Mouse (Mus musculus) forebrain, embryonic 14.5 days (tissue): ENCODE measurements around the gene Slc17a6. TPM values are rescaled to one million over a fixed set of nuclear protein-coding genes. Genes with fewer than 3 reads are reported as not detected.

Source experiments
- ATAC-seq: fragments of 200-750 bp; cut with Nextera tagmentation; 2 replicates; pipeline ENCODE4 v1.8.0; 2017; ENCODE audit warnings: mild to moderate bottlenecking, moderate library complexity
- DNase-seq: peaks from one replicate; pipeline ENCODE4 v3.0.0-alpha.2; 2015; ENCODE audit warnings: low spot score
- H3K27ac ChIP-seq: fragments of 300-500 bp; sonication (generic); 2 replicates; pipeline ENCODE4 v1.5.1; 2014; ENCODE audit warnings: low read depth, mild to moderate bottlenecking, control low read depth, low read length, moderate library complexity
- H3K27me3 ChIP-seq: fragments of 300-500 bp; sonication (generic); replicated peaks from 2 replicates; pipeline ENCODE4 v1.6.1; 2014; ENCODE audit warnings: low read length, control low read depth, mixed read lengths; ENCODE audit not compliant: control insufficient read depth, insufficient read depth
- H3K36me3 ChIP-seq: fragments of 300-500 bp; sonication (generic); 2 replicates; pipeline ENCODE4 v1.6.1; 2014; ENCODE audit warnings: low read length, control low read depth; ENCODE audit not compliant: control insufficient read depth, insufficient read depth
- H3K4me1 ChIP-seq: fragments of 300-500 bp; sonication (generic); 2 replicates; pipeline ENCODE4 v1.6.1; 2014; ENCODE audit warnings: antibody characterized with exemption, low read length, control low read depth; ENCODE audit not compliant: control insufficient read depth, insufficient read depth
- H3K4me2 ChIP-seq: fragments of 300-500 bp; sonication (generic); 2 replicates; pipeline ENCODE4 v1.6.1; 2014; ENCODE audit warnings: mild to moderate bottlenecking, control low read depth, low read length
- H3K4me3 ChIP-seq: fragments of 300-500 bp; sonication (generic); 2 replicates; pipeline ENCODE4 v1.5.1; 2014; ENCODE audit warnings: low read depth, low read length, control low read depth
- H3K9ac ChIP-seq: fragments of 300-500 bp; sonication (generic); 2 replicates; pipeline ENCODE4 v1.6.1; 2014; ENCODE audit warnings: mild to moderate bottlenecking, low read length, control low read depth, moderate library complexity
- H3K9me3 ChIP-seq: fragments of 300-500 bp; sonication (generic); replicated peaks from 2 replicates; pipeline ENCODE4 v1.6.1; 2016; ENCODE audit warnings: low read length, control low read depth, mixed read lengths; ENCODE audit not compliant: control insufficient read depth
- WGBS: fragments of 180-500 bp; shearing (Covaris S2); extraction: QIAGEN DNeasy Blood & Tissue Kit; methylation state at CpG from one replicate; pipeline ENCODE4 v1.1.7; 2014; 5-methylcytosine and 5-hydroxymethylcytosine counted together
- polyA plus RNA-seq: library from polyadenylated mRNA; unstranded; fragments of >200 nt; fragmentation: Nextera tagmentation; extraction: Ambion mirVana; gene quantifications from 2 replicates; pipeline ENCODE4 v1.2.1, GENCODE M21; 2014

Slc17a6 gene
- polyA plus RNA-seq = 49.0 and 57.0 TPM in 2 replicates

DNA sequence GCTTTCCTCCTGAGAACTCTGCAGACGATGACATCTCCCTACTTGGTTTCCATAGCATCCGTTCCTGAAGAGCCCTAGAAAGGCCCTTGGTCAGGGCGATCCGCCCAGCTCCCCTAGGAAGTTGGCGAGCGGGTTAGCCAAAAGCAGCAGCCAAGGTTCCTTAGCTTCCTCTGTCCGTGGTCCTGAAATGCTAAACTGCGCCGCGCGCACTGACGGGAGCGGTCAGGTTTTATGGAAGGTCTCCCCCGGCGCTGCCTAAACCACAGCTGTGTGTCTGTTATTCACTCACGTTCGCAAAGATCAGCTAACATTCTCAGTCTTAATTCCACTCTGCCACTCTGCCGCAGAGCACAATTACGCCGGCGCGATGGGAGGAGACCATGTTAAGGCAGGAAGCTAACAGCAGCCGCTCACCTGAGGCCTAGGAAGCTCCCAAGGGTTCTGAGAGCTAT, at the start of gene Slc17a6:
TSS of gene Slc17a6 (plus strand) at position 313 of the 452 bp plus-strand sequence.
- H3K9me3 ChIP-seq = no peaks in the 10 kb centered on the region
- H3K4me2 ChIP-seq = peak within 1 kb of the TSS; percentile 51
- peak; percentile 77 for DNase-seq
- H3K27ac ChIP-seq = peak within 1 kb of the TSS; percentile 93
- peak; percentile 46 for ATAC-seq
- WGBS = under 1% methylated on average over 23 of the region's 23 CpGs
- H3K27me3 ChIP-seq = peaks cover 32% of the 10 kb centered on the region
- peak within 1 kb of the TSS; percentile 75 for H3K9ac ChIP-seq
- H3K4me3 ChIP-seq = peak within 1 kb of the TSS; percentile 33
- no peaks in the 10 kb centered on the region for H3K4me1 ChIP-seq
- H3K36me3 ChIP-seq = no peaks in the 10 kb centered on the region

DNA sequence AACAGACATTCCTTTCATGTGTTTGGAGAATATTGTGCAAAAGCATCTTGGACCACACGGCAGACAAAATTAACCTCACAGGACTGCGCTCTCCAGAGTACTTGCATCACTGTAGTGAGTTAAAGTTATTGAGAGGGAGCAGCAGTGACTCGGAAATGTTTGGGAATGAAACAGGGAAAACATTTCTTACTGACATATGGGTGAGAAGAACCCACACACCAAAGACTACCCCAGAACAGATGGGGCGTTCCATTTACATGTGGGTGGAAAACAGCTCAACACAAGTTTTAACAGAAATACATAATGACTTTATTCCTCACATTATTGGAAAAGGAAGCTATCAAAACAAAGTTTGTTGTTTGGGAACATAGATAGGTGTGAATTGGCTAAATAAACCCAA, 21.8 kb upstream of the Slc17a6 start:
- H3K27me3 ChIP-seq = no peaks in the 10 kb centered on the region
- H3K9ac ChIP-seq = no peak overlapping the region
- ATAC-seq (0 out of 2 replicates have a peak, but pooled peaks have one; percentile 10), DNase-seq (peak; percentile 26)
- H3K27ac ChIP-seq = no peak overlapping the region
- H3K9me3 ChIP-seq = no peaks in the 10 kb centered on the region
- no peaks in the 10 kb centered on the region for H3K36me3 ChIP-seq
- no peak overlapping the region for H3K4me2 ChIP-seq
- WGBS = 81% methylated on average over 4 of the region's 4 CpGs
- no peaks in the 10 kb centered on the region for H3K4me1 ChIP-seq
- no peak overlapping the region for H3K4me3 ChIP-seq

DNA sequence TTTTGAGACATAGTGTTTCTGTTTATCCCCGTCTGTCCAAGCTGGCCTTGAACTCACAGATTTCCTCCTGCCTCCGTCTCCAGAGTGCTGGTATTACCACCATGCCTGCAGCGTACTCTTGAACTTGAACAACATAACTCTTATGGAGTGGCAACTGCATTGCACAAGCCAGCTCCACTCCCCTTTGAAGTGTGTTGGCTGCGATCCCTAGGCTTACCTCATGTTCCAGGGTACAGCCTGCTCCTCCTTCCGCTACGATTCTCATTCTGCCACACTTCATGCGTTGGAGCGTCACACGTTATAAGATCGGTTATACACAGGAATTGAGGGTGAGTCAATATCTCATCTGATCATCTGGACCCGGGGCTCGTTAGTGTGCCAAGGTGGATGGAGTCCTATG, 18.1 kb upstream of the Slc17a6 start:
- H3K4me3 ChIP-seq = no peak overlapping the region
- H3K27ac ChIP-seq = no peak overlapping the region
- ATAC-seq (no peak; the same call in 1 of the 2 replicates), DNase-seq (peak; percentile 51)
- H3K4me1 ChIP-seq = no peaks in the 10 kb centered on the region
- H3K27me3 ChIP-seq = no peaks in the 10 kb centered on the region
- WGBS = 72% methylated on average over 12 of the region's 12 CpGs
- H3K36me3 ChIP-seq = no peaks in the 10 kb centered on the region
- H3K9ac ChIP-seq = no peak overlapping the region
- H3K4me2 ChIP-seq = no peak overlapping the region
- no peaks in the 10 kb centered on the region for H3K9me3 ChIP-seq

DNA sequence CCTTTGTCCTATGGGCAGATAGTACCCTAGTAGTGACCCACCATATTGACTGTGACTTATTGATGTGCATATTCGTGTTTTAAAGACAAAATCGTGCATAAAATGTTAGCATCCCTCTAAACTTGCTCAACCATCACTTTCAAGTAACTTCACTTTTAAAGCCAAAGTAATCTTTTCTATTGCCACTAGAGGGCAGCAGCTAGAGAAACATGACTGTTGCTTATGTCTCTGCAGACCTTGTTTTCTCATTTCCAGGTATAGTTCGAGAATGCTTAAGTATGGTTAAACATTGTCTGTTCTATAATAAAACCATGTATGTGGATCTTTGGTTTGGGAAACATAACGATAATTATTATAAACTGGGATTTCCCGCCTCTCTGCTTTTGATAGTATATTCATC, 7.4 kb upstream of the Slc17a6 start:
- Histone ChIP-seq H3K4me1 (no peaks in the 10 kb centered on the region), H3K9ac (no peak overlapping the region), H3K4me3 (no peak overlapping the region), H3K4me2 (no peak overlapping the region), H3K27me3 (no peaks in the 10 kb centered on the region), H3K9me3 (no peaks in the 10 kb centered on the region), H3K36me3 (no peaks in the 10 kb centered on the region), H3K27ac (no peak overlapping the region)
- peak; percentile 72 for DNase-seq
- ATAC-seq = no peak
- 39% methylated on average over 5 of the region's 5 CpGs for WGBS

DNA sequence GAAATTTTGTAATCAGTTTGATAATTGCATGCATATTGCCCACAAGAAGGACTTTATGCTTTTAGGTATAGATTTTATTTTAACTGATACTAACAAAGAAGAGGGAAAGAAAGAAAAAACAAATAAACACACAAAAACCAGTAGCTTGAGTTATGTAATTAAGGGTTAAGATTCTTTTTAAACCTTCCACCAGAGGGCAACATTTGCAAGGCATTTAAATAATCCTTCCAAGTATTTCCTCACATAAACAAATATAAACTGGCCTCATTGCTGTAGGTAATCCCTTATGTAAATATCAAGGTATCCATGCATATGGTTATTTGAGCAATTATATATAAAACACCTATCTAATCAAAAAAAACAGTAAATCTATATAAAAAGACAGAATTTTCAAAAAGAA, 3.9 kb upstream of the Slc17a6 start:
- peak; percentile 91 for DNase-seq

DNA sequence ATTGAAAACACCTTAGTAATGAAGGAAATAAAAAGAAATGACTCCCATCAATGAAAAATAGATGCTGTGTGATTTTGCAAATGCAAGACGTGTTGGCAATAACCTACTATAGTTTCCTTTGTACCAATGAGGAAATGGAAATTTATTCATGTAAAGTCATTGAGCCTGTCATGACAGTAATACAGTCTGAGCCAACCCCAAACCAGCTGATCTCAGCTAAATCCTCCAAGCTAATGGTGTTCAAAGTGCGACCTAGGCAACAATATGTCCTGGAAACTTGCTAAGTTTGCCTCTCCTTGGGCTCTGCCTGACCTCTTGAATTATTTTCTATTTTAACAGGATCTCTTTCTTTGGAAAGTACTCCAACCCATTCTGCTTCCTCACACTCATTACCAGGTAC, 3.4 kb upstream of the Slc17a6 start:
- Histone ChIP-seq H3K27ac (no peak overlapping the region), H3K4me3 (no peak overlapping the region), H3K27me3 (peaks cover 13% of the 10 kb centered on the region; the same call in 1 of the 2 replicates), H3K9me3 (no peaks in the 10 kb centered on the region), H3K4me2 (no peak overlapping the region), H3K9ac (no peak overlapping the region), H3K4me1 (no peaks in the 10 kb centered on the region), H3K36me3 (no peaks in the 10 kb centered on the region)
- WGBS = 23% methylated on average over 2 of the region's 2 CpGs
- peak; percentile 65 for DNase-seq
- ATAC-seq = peak; percentile 33; the same call in 1 of the 2 replicates

More for the DNA sequence above, 3.9 kb upstream of the Slc17a6 start:
- Histone ChIP-seq H3K4me1 (no peaks in the 10 kb centered on the region), H3K27me3 (peaks cover 13% of the 10 kb centered on the region; the same call in 1 of the 2 replicates), H3K27ac (peak overlapping the region; percentile 63; the same call in 1 of the 2 replicates), H3K36me3 (no peaks in the 10 kb centered on the region), H3K9ac (no peak overlapping the region), H3K4me2 (no peak overlapping the region), H3K9me3 (no peaks in the 10 kb centered on the region), H3K4me3 (no peak overlapping the region)
- ATAC-seq = 0 out of 2 replicates have a peak, but pooled peaks have one; percentile 11

DNA sequence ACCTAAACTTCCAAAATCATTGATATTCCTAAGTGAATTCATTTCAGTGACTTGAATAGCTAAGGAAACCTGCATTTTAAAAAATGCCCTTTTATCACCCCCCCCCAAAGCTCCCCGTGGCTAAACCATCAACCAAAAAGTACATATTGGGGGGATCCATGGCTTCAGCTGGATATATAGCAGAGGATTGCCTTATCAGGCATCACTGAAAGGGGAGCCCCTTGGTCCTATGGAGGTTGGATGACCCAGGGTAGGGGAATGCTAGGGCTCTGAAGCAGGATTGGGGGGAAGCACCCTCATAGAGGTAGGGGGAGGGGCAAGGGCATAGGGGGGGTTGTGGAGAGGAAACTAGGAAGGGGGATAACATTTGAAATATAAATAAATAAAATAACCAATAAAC, 1.8 kb upstream of the Slc17a6 start:
- Histone ChIP-seq H3K36me3 (no peaks in the 10 kb centered on the region), H3K27me3 (peaks cover 27% of the 10 kb centered on the region), H3K4me2 (no peak overlapping the region), H3K9ac (no peak overlapping the region), H3K4me1 (no peaks in the 10 kb centered on the region), H3K27ac (no peak overlapping the region), H3K4me3 (no peak overlapping the region), H3K9me3 (no peaks in the 10 kb centered on the region)
- ATAC-seq = no peak
- no peak for DNase-seq
- 30% methylated on average over 1 of the region's 1 CpGs for WGBS

DNA sequence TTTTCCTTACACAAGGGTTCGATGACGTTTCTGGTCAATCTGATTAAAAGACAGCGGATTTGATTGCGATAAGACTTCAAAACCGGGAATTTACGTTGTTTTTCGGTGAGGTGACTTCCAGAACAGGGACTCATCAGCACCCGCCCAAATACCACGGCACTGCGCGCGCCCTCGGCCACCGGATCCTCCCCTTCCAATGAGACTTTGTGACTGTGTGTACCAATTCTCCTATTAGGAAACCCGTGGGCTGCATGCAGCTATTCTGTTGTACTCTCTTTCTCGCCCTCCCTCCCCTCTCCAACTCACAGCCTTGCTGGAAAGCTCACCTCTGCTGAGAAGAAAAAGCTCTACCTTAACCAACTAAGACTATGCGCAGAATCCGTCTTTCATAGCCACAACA, 390 bp downstream of the Slc17a6 start:
- WGBS = under 1% methylated on average over 18 of the region's 18 CpGs
- DNase-seq = peak; percentile 62
- peaks cover 34% of the 10 kb centered on the region for H3K27me3 ChIP-seq
- no peaks in the 10 kb centered on the region for H3K4me1 ChIP-seq
- peak overlapping the region; percentile 51 for H3K4me2 ChIP-seq
- H3K27ac ChIP-seq = peak overlapping the region; percentile 93
- no peaks in the 10 kb centered on the region for H3K36me3 ChIP-seq
- H3K9ac ChIP-seq = peak overlapping the region; percentile 75
- no peaks in the 10 kb centered on the region for H3K9me3 ChIP-seq
- H3K4me3 ChIP-seq = peak overlapping the region; percentile 33
- ATAC-seq = peak; percentile 30

DNA sequence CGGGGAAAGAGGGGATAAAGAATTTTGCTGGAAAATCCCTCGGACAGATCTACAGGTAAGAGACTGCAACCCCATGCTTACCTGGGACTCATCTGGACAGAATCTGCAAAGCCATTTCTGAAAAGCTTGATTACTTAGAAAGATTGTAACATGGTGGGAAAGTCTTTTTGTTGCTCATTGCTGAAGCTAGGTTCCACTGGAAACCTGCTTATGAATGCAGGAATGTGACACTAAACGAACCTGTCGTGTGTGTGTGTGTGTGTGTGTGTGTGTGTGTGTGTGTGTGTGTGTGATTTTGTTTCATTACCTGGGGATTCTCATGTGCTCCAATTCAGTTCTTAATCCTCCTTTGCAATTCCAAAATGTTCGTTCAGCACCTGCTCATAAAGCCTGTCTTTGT, 860 bp downstream of the Slc17a6 start:
- ATAC-seq (no peak), DNase-seq (no peak)
- under 1% methylated on average over 5 of the region's 5 CpGs for WGBS
- Histone ChIP-seq H3K4me2 (peak overlapping the region; percentile 51), H3K9ac (peak overlapping the region; percentile 75), H3K9me3 (no peaks in the 10 kb centered on the region), H3K36me3 (no peaks in the 10 kb centered on the region), H3K27me3 (peaks cover 34% of the 10 kb centered on the region), H3K27ac (peak overlapping the region; percentile 93), H3K4me3 (peak overlapping the region; percentile 33), H3K4me1 (no peaks in the 10 kb centered on the region)
